Mouse (Mus musculus) layer of hippocampus, adult 8-10 months (tissue): ENCODE results near the gene Sarnp. TPM values are rescaled to one million over a fixed set of nuclear protein-coding genes. Genes with fewer than 3 reads are reported as not detected.

Source experiments
- DNase-seq, 2 experiments: peaks; one replicate each; pipeline ENCODE4 v3.0.0; 2022; ENCODE audit warnings: low spot score in 2 of 2
- total RNA-seq, 4 experiments: library from RNA; stranded (reverse); gene quantifications; 2 replicates each; pipeline ENCODE4 v1.2.4; 2022

The Sarnp gene
- total RNA-seq, 4 experiments from 2014 or later, result 32.7 to 41.2 (median 35.1) TPM

DNA sequence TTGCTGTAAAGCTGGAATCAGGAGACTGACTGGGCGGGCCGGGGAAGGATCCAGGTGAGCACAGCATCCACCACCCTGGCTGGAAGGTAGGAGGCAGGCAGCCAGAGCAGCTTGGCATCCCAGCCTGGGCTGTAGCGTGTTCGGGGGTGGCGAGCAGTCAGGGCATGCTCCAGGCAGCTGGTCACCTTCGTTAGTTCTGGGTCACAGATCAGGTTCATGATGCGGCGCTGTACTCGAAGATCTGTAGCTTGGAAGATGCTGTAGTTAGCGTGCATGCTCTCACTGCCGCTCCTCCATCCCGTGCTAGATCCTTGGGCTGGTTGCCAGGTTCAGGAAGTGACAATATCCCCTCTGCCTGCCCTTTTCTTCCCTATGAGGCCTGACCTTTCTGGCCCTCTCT lies 96.6 kb downstream of the Sarnp start:
- no peak for DNase-seq

DNA sequence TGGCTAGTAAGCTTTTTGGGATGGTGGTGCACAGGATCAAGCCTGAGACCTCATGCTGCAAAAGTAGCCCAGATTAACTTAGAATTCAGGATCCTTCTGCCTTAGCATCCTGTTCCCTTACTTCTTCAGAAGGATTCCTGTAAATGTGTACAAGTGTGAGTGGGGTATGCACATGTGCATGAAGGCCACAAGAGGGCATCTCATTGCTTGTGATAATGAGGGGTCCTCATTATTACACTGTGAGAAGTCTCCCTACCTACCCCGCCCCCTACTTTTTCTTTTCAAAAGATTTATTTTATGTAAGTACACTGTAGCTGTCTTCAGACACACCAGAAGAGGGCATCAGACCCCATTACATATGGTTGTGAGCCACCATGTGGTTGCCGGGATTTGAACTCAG lies 98.4 kb downstream of the Sarnp start:
- no peak for DNase-seq

DNA sequence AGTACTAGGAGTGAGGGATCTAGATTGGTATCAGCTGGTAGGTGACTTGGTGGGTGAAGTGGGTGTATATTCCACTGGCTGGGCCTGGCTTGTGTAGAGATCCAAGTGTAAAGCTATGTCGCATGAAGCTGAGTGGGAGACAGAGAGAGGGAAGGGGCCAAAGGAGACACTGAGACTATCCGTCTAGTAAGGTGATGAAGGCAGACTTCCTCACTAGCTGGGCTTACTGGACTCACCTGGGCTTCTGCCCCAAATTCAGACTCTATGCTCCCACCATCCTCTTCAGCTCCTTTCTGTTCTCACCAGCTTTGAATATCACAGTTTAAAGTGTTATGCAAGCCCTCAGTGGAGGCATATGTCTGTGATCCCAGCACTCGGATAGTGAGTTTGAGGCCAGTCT lies 99.5 kb downstream of the Sarnp start:
- DNase-seq, result no peak

DNA sequence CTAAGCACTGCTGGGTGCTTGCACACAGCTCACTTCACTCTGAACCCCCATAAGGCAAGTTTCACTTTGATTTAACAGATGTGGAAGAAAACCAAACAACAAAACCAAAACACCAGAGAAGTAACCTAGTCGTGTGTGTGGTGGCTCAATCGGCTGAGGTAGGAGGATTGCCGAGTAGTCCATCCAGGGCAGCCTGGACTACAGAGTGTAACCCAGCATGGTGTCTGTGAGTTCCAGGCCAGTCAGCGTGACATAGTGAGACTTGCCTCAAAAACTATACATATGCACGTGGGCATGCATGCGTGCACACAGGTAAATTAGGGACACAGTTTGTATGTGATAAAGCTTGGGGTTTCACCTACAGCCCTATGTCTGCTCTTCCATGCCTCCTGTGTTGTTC lies 100.3 kb downstream of the Sarnp start:
- no peak for DNase-seq

DNA sequence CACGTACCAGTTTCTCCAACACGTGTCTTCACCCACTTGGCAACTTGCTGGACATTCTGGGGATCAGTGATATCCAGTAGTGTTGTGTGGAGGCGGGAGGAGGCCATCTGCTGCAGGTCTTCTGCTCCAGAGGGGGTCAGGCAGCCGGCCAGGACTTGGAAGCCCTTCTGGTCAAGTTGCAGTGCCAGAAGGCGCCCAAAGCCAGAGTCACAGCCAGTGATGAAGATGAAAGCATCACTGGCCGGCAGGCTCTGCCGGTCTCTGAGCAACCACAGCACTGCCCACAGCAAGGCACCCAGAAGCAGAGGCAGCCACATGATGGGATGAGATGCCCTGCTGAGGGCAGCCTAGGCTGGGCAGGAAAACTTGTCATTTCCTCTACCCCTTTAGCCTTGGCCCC lies 101.1 kb downstream of the Sarnp start:
- peak; percentile 53 to 60 for DNase-seq

DNA sequence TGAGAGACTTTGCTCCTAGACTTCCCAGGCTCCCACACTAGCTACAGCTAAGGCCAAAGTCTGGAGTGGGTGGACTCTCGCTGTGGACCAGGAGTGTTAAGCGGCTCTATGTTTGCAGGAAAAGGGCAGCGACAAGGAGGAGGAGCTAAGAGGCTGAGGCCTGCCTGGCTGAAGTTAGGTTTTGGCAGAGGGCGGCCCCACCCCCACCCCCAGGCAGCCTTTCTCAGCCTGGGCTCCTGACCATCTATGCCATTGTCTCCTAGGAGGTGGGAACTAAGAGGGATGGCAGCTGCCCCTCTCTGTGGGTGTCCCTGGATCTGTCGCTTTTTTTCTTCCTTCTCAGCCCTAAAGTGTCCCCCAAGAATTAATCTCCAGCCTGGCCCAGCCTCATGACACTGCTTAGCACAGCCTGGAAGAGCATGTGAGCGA lies 102.1 kb downstream of the Sarnp start:
- no peak for DNase-seq

DNA sequence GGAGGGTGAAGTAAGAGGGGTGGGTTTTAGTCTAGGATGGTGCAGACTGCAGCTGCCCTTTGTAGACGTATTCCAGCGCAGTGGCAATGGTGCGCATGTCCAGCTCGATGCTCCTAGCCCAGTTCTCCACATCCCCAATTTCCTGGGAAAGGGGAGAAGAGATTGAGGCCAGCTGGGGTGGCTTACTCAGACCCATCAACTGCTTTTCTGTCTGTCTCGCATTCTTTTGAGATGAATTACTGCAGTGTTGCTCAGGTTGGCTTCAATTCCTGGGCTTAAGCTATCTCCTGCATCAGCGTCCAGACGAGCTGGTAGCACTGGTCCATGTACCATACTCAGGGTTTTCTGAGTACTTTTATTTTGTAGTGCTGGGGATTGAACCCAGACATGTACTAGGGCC lies 102.8 kb downstream of the Sarnp start:
- no peak for DNase-seq

DNA sequence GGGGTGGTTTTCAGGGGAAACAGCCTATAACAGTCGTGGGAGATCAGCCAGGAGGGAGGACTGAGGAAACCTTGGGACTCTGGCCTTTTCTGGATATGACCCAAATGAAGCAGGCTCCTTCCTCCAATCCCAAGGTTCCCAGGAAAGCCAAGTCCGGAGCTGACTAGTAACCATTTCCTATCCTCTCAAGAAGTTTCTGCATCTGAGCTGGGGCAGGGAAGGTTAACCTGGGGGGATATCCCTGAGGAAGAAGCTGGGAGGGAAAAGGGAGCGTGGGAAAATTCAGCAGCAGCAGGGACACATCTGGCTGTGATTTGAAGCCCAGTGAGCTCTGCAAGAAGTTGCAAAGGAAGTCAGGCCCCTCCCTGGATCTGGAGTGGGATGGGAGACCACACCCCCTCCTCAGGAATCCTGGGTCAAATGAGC lies 103.6 kb downstream of the Sarnp start:
- no peak for DNase-seq

DNA sequence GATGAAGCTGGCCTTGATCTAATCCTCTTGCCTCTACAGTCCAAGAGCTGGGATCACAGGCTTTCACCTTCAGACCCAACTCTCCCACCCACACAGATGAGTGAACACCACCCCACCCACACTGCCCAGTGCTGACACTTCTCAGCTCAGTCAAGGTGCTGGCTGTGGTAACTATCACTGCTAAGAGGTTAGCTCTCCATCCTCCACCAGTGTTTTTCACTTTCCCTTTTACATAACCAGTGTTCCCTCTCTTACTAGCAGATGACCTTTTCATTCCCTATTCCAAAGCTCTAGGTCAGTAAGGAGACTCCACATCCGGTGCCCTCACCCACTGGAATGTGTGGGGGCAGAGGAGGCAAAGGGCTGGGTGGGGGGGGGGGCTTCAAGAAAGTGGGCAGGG lies 104.1 kb downstream of the Sarnp start:
- DNase-seq, result no peak

DNA sequence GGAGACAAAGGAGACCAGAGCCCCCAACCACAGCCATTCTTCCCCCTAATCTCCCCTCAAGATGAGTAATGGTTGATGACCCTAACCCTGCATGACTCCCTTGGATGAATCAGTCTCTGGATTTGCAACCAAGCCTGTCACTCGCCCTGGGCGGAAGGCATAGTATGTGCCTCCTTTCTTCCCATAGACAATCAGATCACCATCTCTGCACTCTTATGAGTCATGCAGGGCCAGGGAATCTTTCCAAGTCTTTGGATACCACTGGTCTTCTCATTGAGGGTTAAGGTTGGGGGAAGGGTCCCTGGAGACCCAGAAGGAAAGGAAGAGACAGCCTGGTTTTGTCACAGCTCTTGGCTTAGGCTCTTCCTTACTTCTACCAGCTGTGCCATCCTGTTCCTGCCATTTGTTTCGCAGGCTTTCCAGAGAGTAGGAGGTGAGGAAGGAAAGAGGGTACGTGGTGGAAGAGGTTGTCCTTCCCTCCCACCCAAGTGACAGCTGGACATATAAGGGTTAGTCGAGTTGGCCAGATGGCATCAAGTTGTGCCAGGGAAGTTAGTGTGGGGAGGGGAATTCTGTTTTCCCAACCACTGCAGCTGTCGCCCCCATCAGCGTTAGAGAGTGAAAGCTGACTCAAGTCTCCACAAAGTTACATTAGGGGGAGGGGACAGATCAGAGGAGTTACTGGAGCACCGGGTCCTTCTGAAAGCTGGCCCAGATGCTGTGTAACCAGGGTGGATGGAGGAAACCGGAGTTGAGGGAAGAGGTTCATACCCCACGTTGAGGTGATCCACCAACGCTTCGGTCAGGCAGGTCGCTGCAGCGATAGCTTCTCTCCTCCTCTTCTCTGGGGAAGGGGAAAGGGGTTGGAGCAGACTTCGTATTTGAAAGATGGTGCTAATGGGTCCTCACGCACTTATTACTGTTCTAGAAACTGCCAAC lies 105.0 kb downstream of the Sarnp start:
- DNase-seq, result no peak

DNA sequence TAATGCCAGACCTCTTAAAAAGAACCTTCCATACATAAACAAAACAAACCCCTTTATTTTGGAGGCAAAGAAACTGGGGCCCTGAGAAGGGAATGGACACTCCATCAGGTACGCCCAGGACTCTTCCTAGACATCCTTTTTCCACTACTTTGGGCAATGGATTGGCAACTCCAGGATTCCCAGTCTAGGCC lies 105.6 kb downstream of the Sarnp start, which contains the start of gene Rdh5:
Gene Rdh5, minus strand, starts transcription at position 67 of the 191 bp plus-strand sequence.
- no peak for DNase-seq

DNA sequence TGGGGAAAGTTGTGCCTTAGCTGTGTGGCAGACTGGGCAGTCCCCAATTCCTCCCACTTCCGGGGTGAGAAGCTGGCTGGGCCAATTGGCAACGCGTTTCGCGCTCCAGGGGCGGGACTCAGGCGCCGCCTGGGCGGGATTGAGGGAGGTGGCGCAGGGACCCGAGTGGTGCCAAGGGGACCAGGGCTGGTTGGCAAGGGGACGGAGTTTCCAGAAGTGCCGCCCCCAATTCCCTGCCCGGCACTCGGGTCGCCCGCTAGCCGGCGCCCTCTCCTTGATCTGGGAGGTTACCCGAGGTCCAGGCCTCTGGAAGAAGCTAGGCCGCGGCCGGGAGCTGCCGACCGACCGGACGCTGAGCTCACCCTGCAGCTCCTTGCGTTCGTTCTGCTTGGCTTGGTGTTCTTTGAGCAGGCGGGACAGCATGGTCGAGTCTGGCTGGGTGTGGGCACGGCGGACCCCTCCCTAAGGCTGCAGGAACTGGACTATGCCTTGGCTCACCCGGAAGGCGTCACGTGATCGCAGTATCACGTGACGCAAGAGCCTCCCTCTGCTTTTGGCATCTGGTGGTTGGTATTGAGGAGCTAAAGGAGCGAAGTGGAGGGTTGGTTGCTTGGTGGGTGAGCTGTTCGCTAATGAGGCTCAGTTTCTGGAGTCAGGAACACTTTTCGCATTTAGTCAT lies 106.0 kb downstream of the Sarnp start:
- DNase-seq, result peak; percentile 94

DNA sequence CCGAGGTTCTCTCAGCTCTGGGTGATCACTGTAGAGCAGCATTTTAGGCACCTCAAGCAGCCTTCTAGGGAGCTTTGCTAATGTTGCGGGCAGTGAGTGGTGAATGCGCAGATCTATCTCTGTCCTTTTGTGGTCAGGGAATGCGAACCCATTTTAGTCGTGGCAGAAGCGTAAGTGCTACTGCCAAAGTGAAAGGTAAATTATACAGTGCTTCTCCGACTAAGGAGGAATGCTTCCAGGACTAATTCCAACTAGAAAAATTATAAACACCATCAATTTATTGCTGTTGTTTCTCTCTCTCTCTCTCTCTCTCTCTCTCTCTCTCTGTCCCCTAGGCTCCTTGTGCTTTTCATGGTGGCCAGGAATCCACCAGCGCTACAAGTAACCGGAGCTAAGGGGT lies 106.8 kb downstream of the Sarnp start, which contains the start of gene Bloc1s1:
Gene Bloc1s1, minus strand, starts transcription at position 101 of the 400 bp plus-strand sequence.
- DNase-seq, result no peak

Other genes with a start within 250 kb of the Sarnp start
- gene Erbb3, start 227.7 kb upstream of the Sarnp start, total RNA-seq, result 1 to 10 TPM; 6.8 to 8.4 (median 8.1) TPM
- gene Rps26, start 190.6 kb upstream of the Sarnp start, total RNA-seq, result 100 to 1,000 TPM; 141 to 325 (median 239) TPM
- gene Ikzf4, start 171.3 kb upstream of the Sarnp start, total RNA-seq, result 10 to 100 TPM; 15.5 to 19.8 (median 16.2) TPM
- 10 to 100 TPM; 12.0 to 16.6 (median 14.3) TPM for gene Suox, start 143.3 kb upstream of the Sarnp start, total RNA-seq
- 100 to 1,000 TPM; 132 to 151 (median 135) TPM for gene Rab5b, start 121.1 kb upstream of the Sarnp start, total RNA-seq
- gene Pmel, start 113.1 kb upstream of the Sarnp start, total RNA-seq, result 1 to 10 TPM in 3 of 4 experiments, under 1 TPM in 1; 0.62 to 2.4 (median 1.1) TPM
- 1 to 10 TPM; 2.5 to 4.3 (median 3.4) TPM for gene Cdk2, start 112.3 kb upstream of the Sarnp start, total RNA-seq
- 10 to 100 TPM; 11.3 to 15.4 (median 13.9) TPM for gene Dgka, start 72.5 kb upstream of the Sarnp start, total RNA-seq
- 10 to 100 TPM; 19.6 to 27.3 (median 25.7) TPM for gene Pym1, start 69.4 kb upstream of the Sarnp start, total RNA-seq
- 1 to 10 TPM in 2 of 4 experiments, under 1 TPM in 2; 0.64 to 3.3 (median 1.5) TPM for gene Mmp19, start 26.4 kb upstream of the Sarnp start, total RNA-seq
- 10 to 100 TPM; 60.8 to 71.5 (median 65.6) TPM for gene Dnajc14, start 13.3 kb upstream of the Sarnp start, total RNA-seq
- gene Tmem198b, start 13.0 kb upstream of the Sarnp start, total RNA-seq, result 10 to 100 TPM in 3 of 4 experiments, 1 to 10 TPM in 1; 9.5 to 13.9 (median 11.6) TPM
- gene Ormdl2, start 4.3 kb downstream of the Sarnp start, total RNA-seq, result 10 to 100 TPM in 1 of 4 experiments, 1 to 10 TPM in 3; 8.9 to 10.5 (median 9.6) TPM
- gene Gdf11, start 74.4 kb downstream of the Sarnp start, total RNA-seq, result 10 to 100 TPM; 19.9 to 22.7 (median 22.3) TPM
- gene Cd63, start 83.7 kb downstream of the Sarnp start, total RNA-seq, result 100 to 1,000 TPM in 2 of 4 experiments, 10 to 100 TPM in 2; 76.9 to 199 (median 126) TPM
- 1 to 10 TPM; 4.5 to 7.8 (median 7.2) TPM for gene Rdh5, start 105.6 kb downstream of the Sarnp start, total RNA-seq
- 100 to 1,000 TPM in 2 of 4 experiments, 10 to 100 TPM in 2; 69.0 to 104 (median 90.6) TPM for gene Bloc1s1, start 106.7 kb downstream of the Sarnp start, total RNA-seq
- gene Itga7, start 116.5 kb downstream of the Sarnp start, total RNA-seq, result 10 to 100 TPM; 29.5 to 35.4 (median 31.6) TPM
- gene Mettl7b, start 143.7 kb downstream of the Sarnp start, total RNA-seq, result not detected
- not detected for gene Olfr9, start 172.1 kb downstream of the Sarnp start, total RNA-seq
- not detected for gene Olfr763, start 193.5 kb downstream of the Sarnp start, total RNA-seq
- gene Olfr764-ps1, start 222.6 kb downstream of the Sarnp start, total RNA-seq, result not detected
- gene Olfr765, start 232.7 kb downstream of the Sarnp start, total RNA-seq, result not detected